Mouse (Mus musculus): ENCODE results near the gene Gm49354.
A peak's percentile ranks its signal among the peaks of the same experiment; 100 is the strongest.
"Not testable (repeated sequence)": the region's sequence is repeated elsewhere in the genome, so short reads cannot be mapped to it uniquely, and the experiment has no call there.

Gm49354 gene

GRCm38 (mm10) chr13:59766786-59767515, 15.1 kb downstream of the Gm49354 start:
- peak; percentile 83 to 87 for DNase-seq

DNA sequence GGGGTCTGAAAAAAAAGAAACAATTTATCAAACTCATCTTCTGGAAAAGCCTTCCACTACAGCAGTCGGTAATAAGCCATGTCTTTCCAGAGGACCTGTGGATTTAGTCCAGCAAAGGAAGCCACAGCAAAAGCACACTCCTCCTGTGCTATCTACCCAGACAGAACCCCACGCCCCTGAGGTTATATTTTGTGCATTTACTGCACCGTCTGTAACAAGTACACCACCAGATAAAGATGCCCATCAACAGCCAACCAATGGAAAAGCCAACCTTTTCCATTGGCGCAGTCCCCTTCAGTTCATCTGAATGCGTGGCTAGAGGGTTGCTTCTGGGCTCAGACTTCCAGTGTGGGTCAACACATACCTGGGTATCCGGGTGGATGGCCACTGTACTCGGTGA, 19.3 kb downstream of the Gm49354 start:
- no peak for DNase-seq

DNA sequence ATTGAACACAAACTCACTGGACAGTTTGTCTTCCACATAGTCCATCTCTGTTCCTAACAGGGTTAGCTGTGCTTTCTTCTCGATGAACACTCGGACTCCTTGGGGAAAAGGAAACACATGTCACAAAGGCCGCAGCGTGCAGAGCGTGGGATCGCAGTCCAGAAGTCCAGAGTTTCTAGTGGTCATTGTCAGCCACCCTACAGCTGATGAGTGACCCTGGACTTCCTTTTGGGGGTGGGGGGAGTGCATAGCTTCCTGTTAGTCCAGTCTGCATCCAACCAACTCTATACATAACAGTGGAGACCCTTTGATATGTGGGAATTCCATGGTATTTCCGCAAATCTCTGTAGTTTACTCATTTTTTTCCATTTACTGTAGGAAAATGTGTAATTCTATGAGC, 25.1 kb downstream of the Gm49354 start:
- peak in 1 of 2 experiments; percentile 33 for DNase-seq

DNA sequence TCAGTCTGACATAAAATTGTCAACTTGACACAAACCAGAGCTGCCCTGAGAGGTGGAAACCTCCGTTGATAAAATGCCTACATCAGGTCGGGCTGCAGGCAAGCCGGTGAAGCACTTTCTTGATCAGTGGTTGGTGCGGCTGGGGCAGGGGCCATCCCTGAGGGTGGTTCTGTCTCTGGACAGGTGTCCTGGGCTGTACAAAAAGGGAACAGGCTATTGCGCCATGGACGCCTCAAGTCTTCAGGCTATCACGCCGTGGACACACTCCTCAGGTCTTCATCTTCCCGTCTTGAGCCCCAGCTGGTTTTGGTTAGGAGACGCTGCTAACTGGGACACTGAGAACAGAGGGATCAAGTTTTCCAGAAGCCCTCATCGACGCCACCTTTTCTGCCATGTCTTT, 31.7 kb downstream of the Gm49354 start:
- no peak for DNase-seq

DNA sequence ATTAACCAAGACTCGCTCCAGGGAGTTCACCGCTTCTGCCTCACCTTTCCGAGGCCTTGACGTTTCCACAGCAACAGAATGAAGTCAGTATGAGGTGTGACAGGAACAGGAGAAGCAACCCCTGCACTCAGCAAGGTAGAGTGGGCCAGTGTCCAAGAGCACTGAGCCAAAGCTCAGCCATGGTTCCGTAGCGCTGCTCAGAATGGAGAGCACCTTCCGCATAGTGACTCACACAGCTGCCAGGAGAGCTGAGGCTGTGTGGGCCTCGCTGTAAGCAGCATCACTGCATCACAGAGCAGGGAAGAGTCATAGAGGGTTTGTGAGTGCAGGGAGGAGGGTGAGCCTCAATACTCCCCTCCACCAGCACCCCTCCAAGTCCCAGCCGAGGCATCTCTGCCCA, 35.3 kb downstream of the Gm49354 start, which contains the start of gene 1700014D04Rik:
TSS of gene 1700014D04Rik (minus strand) at position 42 of the 400 bp plus-strand sequence.
- DNase-seq, result peak in 1 of 2 experiments; percentile 29

- peak; percentile 67 to 68 for DNase-seq
These were observed 35.9 kb downstream of the Gm49354 start for GRCm38 (mm10) chr13:59746164-59746563.

GRCm38 (mm10) chr13:59745462-59745861, 36.6 kb downstream of the Gm49354 start:
- DNase-seq, result no peak

GRCm38 (mm10) chr13:59741697-59742096, 40.3 kb downstream of the Gm49354 start:
- DNase-seq, result peak; percentile 59 to 60

GRCm38 (mm10) chr13:59741096-59741495, 40.9 kb downstream of the Gm49354 start:
- no peak for DNase-seq

GRCm38 (mm10) chr13:59739397-59739796, 42.6 kb downstream of the Gm49354 start:
- DNase-seq, result no peak

- DNase-seq, result no peak
These were observed 43.6 kb downstream of the Gm49354 start for GRCm38 (mm10) chr13:59738455-59738854.

DNA sequence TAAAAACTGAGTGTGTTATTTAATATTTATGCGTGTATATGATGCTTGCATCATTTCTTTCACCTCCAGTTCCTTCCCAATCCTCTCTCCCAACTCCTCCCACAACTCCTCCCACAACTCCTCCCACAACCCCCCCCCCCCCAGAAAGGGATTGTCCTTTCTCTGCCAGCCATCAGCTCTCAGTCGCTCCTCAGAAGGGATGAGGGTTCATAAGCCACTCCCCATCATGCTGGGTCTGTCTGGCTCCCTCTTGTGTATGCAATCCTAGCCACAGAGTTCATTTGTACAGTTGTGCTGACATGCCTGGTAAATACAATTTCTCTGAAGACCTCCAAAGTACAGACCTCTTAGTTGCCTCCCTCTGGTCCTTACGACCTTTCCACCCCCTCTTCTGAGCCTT, 46.9 kb downstream of the Gm49354 start:
- no peak for DNase-seq

DNA sequence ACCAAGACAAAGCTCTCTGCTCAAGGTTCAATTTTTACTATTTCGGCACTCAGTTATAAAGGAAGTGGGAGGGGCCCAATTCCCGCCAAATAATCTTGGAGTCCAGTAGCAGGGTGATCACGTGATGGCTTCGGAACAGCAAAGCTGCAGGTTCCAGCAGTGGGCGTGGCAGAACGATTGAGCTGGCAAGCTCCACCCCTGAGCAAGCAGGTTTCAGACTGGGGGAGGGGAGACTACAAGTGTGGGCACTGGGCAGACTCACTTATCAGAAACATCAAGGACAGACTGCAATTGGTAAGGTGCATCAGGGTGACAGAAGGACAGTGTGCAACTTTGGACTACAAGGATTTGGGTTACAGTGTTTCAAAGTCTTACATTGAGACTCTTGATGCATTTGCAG, 47.7 kb downstream of the Gm49354 start:
- peak in 1 of 2 experiments; percentile 16 for DNase-seq

GRCm38 (mm10) chr13:59733936-59734335, 48.1 kb downstream of the Gm49354 start:
- DNase-seq, result no peak

DNA sequence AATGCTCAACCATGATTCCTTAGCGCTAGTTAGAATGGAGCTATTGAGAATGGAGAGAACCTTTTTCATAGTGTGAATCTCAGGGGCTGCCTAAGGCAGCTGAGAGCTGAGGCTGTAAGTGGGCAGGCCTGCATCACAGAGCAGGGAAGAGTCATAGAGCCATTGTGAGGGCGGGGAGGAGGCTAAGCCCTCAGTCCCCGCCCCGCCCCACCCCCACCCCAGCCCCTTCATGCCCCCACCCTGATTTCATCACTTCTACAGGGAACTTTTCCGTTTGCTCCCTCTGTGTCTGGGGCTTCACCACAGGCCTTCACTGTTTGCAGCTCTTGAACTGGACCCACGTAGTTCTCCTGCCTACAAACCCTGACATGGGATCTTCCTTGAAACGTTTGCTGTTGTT, 50.4 kb downstream of the Gm49354 start, which contains the start of gene Spata31d1d:
TSS of gene Spata31d1d (minus strand) at position 101 of the 400 bp plus-strand sequence.
- DNase-seq, result no peak

GRCm38 (mm10) chr13:59728378-59729093, 53.5 kb downstream of the Gm49354 start:
- DNase-seq, result peak; percentile 87 to 91

DNA sequence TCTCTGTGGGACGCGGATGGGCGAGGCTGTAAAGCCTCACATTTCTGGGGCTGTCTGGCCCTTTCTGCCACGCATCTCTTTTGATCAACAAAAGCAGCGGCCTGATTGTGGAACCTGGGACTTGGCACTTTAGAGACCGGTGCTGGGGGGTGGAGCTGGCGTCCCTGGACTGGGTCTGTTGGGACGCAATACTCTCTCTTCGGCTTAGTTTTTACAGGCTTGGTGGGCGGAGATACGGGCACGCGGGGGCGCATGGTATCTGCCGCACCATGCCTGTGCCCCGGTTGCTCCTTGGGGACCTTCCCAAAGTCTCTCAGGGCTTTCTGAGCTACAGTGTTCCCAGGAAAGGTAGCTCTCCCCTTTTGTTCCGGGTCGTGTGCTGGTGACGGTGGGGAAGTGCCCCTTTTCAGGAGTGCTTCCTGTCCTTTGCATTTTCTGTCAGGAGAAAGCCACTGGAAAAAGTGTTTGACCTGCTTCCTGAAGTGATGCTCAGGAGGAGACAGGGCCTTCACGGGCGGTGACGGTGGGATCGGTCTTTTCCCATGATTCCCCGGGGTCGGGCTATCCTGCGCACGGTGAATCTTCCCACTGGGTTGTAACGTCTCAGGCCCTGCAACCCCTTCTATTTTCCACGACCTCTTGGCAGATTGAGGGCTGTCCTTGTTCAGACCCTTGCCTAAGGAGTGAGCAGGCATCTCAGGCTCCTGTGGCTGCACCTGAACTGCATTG, 55.7 kb downstream of the Gm49354 start:
- DNase-seq, result peak in 1 of 2 experiments; percentile 22

DNA sequence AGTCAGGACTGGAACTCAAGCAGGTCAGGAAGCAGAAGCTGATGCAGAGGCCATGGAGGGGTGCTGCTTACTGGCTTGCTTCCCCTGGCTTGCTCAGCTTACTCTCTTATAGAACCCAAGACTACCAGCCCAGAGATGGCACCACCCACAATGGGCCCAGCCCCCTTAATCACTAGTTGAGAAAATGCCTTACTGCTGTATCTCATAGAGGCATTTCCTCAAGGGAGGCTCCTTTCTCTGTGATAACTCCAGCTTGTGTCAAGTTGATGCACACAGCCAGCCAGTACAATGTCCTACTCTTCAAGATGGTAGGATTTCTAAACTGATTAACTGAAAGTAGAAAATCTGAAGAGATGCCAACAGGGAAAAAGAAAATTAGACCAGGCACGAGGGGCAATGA, 60.0 kb downstream of the Gm49354 start:
- DNase-seq, result not testable (repeated sequence)

- DNase-seq, result no peak
These were observed 62.6 kb downstream of the Gm49354 start for GRCm38 (mm10) chr13:59719475-59719874.

DNA sequence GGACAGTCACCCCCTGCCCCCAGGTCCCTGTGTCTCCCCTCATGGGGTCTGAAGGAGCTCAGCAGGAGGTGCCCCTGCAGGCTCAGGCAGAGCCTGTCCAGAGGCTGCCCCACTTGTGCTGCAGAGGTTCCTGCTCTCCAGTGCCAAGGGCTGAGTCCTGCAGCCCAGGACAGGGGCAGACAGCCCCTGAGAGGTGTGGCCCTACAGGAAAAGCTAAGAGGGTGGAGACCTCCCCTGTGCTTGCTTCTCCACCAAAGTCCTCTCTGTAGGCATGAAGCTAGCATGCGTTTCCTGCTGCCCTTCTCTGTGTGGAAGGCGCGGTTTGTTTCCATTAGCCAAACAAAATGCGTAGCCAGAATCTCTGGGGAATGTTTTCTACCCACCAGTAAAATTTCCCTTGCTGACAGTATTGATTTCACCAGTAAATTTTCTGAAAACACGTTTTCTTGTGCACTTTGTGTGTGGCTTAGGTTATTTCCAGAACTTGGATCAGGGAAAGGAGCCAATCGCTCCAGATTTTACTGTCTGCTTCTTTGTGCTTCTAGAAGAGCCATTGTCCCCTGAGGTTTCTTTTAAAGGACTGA, 63.1 kb downstream of the Gm49354 start:
- peak in 1 of 2 experiments; percentile 31 for DNase-seq

DNA sequence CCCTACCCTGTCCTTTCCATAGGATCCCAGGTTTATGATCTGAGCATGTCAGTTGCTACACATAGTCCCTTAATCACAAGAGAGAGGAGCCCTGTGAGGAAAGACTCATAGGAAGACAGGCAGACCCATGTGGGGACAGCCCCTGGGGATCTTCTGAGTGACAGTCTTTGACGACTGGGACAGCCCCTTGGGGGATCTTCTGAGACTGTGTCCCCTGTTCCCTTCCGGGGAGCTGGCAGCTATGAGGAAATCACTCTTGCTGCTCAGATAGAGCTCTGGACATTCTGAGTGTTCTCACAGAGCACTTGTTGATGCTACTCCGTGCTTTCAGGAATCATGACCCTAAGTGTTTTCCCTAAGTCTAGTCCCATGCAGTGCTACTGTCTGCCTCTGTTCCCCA, 68.3 kb downstream of the Gm49354 start:
- DNase-seq, result no peak

- DNase-seq, result not testable (repeated sequence)
These were observed 70.1 kb downstream of the Gm49354 start, which contains the start of gene Spata31d1b for GRCm38 (mm10) chr13:59711984-59712383. TSS of gene Spata31d1b (plus strand) at chr13:59712284.

GRCm38 (mm10) chr13:59710230-59710629, 71.8 kb downstream of the Gm49354 start, which contains the start of gene Spata31d1a:
TSS of gene Spata31d1a (minus strand) at chr13:59710330.
- no peak for DNase-seq

Measured in kidney, postnatal 4 days (tissue).